Mouse (Mus musculus) adrenal gland, adult (tissue): ENCODE measurements at regions not wholly inside any gene's neighbourhood (a gene's known extent, or its start where the extent isn't known, plus 50 kb on each side); places are given as distances from the start of the nearest gene placed in this dataset.
A peak's percentile ranks its signal among the peaks of the same experiment; 100 is the strongest.

ENCODE experiments used
- DNase-seq, 2 experiments: peaks; one replicate each; pipeline ENCODE4 v3.0.0; 2022 to 2023; ENCODE audit warnings: low spot score in 1 of 2; ENCODE audit not compliant: inconsistent age in 2 of 2

DNA sequence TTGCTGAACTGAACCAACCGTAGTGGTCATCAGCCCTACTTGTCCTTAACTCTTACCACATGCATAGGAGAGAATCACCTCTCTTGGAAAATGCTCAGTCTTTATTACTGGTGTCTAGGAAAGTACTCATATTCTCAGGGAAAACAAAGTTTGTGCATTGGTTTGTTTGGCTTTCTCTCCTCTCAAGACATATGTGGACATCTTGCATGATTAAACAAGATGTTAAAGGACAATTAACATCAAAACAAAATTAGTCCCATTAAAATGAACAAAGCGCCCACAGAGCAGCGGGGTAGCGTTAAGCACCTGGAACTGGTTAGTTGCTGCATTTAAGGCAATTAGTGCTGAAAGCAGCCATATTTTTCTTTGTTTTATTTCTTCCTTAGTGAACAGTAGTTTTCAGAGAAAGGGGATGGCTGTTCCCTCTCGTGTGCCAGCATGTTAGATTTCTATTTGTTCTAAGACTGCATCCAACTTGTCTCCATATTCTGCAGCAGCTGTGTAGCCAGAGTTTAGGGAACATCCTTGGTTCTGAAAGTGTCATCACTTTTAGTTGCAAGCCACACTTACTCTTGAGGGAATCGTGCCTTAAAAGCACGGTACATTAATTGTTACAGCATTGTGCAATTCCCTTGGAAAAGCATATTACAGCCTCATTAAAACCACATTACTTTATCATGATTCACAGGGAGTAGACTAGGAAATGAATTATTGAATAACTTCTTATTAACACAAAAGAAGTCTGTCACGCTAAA is 137.7 kb downstream of the Ube2u start:
- DNase-seq: no peak

DNA sequence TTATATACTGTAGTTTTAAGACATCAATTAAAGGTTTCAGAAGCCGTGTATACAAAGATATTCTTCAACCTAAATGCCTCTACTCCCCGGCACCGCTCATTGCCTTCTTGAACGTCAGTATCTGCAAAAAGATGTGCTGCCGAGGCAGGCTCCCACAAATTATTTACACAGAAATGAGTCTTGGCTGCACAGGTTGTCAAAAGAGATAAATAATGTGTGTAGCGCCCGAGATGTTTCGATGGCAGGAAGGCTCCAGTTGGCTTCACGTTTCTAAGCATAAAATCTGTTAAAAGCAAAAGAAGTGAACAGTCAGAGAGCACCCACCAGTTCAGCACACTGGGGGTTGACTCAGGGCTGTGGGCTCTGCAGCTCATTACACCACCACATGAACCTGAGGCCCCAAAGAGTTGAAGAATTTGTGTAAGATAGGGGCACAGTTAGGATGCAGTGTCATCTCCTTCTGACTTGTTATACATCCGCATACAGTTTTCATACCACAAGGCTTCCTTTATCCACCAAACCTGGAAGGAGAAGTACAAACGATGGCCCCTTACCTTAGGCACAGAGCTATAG is 138.4 kb downstream of the Ube2u start:
- DNase-seq: no peak

DNA sequence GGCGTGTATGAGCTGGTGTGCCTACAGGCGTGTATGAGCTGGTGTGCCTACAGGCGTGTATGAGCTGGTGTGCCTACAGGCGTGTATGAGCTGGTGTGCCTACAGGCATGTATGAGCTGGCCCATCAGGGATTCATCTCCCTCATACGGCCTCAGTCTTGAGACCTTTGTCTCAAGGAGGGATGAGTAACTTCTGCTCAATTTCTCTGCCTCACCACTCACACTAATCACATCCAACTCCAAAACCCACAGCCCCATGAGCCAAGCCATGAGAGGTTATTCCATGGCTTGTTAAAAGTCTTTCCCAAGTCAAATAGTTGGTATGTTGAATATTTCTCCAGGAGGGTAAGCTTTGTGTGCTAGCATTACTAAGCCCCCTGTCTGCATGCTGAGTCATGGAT is 146.0 kb downstream of the Ube2u start:
- DNase-seq: no peak

DNA sequence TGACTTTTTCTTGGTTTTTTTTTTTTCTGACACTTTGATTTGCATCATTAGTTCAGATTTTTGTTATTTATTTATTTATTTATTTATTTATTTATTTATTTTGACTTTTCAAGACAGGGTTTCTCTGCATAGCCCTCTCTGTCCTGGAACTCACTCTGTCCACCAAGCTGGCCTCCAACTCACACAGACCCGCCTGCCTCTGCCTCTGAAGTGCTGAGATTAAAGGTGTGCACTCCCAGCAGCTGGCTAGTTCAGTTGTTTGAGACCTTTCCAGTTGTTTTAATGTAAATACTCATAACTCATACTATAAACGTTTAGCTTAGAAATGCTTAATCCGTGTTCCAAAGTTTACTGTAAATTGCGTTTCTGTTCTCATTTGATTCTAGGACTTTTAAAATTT is 147.9 kb downstream of the Ube2u start:
- DNase-seq: no peak

DNA sequence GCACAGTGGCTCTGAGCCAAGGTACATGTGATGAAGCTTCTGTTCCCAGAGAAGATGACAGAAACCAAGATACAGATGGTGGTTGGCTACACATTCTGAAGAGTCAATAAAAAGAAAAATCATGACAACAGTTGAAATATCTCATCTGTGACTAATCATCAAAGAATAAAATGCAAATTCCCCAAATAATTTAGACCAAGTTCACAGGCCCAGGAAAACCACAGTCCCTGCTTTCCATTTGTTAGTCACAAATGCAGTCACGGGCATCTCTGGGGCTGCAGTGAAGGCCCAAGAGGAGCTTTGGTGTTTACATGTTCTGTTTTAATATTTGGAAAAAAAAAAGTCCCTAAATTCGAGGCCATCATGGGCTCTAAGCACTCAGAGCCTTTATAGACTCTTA is 142.1 kb upstream of the Cachd1 start:
- no peak for DNase-seq

DNA sequence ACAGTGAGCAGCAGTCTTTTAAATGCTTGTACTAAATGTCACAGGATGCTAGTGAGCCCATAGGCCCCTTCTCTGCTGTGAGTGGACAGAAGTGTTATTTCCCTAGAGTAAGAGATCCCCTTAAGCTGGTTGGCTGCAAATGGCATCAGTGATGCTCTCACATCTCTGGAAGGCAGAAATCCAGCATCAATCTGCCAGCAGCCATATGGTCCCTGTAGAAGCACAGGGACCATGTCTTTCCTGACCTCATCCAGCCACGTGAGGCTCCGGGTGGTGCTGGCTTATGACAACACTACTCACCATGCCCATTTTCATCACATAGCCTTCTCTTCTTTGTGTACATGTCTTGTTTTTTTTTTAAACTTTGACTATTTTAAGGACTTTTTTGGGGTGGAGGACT is 138.9 kb upstream of the Cachd1 start:
- no peak for DNase-seq

DNA sequence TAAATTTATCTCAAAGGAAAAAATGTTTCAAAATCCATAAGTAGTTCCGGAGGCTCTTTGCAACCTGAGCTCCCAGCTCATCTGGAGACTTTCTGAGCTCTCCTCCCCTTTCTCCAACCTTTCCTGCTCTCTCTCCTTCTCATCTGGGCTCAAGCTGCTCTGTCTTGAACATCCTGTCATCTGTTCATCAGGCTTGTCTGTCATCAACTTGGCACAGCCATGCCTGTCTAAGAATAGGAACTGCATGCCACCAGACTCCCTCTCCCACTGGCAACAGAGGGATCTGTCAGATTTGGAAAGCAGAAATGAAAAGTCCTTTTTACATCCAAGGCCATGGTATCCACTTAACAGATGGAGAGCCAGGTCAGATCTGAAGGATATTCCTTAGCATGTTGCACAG is 115.3 kb upstream of the Cachd1 start:
- no peak for DNase-seq

DNA sequence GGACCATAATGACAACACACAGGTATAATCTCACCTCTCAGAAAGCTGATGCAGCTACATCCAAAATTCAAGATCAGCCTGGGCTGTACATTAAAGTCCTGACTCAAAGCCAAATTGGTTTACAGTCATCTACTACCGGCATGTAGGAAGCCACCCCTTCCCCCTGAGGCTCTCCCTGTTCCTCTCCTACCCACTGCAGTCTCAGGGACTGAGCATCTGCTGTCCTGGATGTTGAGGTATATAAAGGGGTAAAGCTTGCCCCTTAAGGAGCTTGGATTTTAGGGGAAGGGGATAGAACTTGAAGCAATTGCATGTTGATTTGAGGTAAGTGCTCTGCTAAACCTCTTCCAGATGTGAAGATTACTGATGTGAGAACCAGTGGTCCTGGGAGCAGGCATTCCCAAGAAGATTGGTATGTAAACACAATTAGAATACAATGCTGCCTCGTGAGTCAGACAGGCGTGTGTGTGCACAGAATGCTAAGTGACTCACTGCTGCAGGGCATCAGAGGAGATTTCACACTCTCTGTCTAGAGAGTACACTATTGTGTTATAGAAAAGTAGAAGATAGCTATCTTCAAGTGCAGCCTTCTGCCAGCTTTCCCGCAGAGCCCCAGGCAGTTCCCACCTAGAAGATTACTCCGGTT is 111.7 kb upstream of the Cachd1 start:
- peak in 1 of 2 experiments; percentile 13 for DNase-seq

DNA sequence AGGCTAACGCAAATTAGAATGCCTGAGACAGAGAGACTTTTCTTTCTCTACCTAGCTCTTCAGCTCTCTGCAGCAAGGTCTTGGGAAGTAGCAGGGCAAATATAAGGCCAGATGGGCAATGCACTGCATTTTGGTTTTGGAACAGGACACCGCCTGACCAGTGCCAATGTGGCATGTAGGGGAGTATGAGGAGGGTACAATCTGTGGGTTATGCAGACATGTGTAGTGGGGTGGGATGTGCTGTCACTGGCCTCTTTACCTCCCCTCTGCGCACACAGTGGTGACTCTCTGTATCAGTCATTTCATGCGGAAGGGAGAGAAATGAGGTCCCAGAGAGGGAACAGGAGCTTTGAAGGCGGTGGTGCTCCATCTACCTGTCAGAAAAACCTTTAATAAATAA is 105.9 kb upstream of the Cachd1 start:
- peak in 1 of 2 experiments; percentile 10 for DNase-seq

DNA sequence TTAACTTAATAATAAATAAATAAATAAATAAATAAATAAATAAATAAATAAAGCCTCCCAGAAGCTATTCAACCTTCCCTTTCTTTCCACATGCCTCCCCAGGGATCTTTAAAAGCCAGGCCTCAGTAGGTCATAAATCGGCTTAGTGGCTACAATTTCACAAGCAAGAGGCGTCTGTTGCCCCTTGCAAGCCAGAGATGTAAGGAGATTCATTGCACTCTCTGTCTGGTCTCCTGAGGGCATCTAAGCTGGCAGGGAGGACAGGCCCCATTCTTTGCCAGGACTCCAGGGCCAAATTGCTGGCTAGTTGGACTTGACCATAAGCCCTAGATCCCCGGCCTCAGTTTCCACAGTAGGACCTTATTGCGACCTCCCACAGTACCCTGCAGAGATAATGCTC is 101.6 kb upstream of the Cachd1 start:
- peak in 1 of 2 experiments; percentile 60 for DNase-seq

DNA sequence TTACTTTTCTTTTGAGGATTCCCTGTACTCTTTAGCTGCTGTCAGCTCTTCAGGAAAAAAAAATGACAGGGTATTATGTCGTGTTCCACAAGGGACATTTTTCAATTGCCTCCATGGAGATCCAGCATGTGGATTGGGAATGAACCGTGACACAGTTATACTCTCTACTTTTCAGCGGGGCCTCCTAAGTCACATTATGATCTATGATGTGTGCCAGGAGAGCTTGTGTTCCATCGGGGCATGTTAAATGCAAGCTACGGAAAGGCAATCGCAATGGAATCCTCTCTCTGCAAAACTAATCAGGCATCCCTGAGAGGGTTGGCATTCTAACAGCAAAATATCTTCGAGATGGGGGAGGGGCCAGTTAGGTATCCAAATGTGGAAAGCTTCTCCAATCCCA is 92.7 kb upstream of the Cachd1 start:
- DNase-seq: no peak

DNA sequence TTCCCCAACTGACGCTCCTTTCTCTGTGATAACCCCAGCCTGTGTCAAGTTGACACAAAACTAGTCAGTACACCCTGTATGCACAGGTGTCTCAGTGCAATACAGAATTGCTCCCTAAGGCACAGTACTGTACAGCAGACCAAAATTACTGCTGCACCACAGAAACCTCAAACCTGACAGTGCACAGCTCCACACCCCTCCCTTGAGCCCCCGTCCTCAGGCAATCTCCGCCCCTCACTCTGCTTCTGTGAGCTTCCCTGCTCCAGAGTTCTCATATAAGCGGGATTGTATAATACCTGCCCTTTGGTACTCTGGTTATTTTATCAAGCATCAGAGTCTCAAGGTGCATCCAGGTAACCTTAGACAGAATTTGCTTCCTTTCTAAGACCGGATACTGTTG is 76.5 kb upstream of the Cachd1 start:
- DNase-seq: no peak

DNA sequence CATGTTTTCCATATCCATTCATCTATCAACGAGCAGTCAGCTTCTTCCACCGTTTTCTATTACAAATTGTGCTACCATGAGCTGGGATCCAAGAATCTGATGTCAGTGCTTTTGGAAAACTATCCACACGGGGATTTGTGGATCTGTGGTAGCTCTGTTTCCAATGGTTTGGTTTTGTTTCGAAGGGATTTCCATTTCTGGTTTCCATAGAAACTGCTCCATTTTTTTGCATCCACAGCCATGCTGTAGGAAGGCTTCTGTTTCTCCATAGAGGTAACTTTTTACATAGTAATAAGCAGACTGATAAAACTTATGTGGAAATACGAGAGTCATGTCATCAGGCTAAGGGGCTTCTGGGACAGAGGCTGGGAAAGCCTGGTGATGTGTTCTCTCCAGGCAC is 76.1 kb upstream of the Cachd1 start:
- DNase-seq: no peak

DNA sequence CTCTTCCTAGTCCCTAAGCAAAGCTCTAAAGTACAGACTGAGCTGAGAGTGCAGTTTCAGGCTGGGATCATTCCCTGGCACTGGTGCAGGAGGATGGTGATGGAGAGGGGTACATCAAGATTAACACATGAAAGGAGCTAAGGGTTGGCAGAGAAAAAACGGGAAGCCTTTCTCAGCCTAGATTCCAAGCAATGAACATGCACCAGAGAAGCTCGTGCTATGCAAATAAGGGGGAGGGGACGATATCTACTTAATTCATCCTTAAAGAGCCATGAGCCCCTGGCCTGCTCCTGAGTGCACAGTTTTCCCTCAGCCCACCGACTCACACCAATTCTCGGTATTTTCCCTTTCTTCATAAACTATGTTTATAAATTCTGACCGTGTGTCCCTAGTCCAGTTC is 70.5 kb upstream of the Cachd1 start:
- DNase-seq: no peak

DNA sequence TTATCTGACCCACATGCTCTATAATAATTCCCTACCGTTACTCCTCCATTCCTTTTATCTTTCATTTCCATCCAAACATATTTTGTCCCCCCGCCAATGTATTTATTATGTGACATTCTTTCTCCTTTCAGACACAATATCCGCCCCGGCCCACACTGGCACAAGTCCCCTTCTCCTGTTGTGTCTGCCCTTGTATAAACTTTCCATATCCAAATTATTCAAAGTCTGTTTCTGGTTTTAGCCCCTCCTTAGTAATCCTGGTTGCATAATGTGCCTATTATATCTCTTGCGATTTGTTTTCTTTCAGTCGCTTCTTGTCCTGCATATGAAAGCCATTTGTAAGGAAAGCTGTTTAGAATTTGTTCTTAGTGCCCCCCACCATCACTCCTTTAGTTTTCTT is 69.3 kb upstream of the Cachd1 start:
- no peak for DNase-seq

DNA sequence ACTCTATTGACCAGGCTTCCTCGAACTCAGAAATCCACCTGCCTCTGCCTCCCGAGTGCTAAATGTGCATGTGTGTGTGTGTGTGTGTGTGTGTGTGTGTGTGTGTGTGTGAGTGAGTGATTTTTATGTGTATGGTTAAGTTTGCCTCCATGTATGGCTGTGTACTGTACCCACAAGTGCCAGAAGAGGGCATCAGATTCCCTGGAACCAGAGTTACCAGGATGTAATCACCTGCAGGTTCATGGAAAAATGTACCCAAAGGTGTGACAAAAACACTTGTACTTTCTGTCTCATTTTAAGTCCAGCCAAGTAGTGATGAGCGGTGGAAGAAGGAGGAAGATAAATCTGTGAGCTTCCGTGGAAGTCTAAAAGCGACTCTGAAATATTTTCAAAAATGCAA is 68.2 kb upstream of the Cachd1 start:
- DNase-seq: no peak

DNA sequence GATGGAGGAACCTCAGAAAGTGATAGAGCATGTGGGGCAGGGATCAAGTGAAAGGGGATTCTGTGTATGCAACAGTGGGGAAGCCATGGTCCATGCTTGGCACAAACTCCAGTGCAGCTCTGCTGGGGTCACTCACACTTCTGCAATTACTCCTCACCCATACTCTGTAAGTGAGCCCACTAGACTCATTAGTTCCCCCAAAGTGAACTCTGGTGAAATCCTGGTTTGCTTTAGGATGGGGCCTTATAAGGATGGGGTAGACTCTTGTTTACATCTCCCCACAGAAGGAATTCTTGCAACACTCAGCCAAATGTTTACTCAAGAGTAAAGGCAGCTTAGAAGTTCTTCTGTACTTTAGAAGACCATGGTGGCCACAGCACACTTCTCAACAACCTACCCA is 62.2 kb upstream of the Cachd1 start:
- no peak for DNase-seq

DNA sequence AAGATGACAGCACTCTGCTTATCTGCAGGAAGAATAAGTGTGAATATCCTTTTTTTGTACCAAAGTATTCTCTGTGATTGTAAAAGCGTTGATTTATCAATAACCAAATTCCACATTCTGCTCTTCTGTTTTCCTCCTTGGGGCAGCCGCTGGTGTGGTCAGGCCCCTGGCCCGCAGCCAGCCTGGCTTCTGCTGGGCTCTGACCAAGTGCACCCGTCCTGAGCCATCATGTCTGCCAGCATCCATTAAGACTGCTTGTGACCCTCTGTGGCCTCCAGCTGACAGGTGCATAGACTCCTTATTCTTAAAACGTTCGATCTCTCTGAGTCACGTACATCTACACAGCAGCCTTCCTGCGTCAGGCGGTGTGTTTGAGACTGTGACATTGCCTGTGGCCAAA is 58.9 kb upstream of the Cachd1 start:
- DNase-seq: no peak

DNA sequence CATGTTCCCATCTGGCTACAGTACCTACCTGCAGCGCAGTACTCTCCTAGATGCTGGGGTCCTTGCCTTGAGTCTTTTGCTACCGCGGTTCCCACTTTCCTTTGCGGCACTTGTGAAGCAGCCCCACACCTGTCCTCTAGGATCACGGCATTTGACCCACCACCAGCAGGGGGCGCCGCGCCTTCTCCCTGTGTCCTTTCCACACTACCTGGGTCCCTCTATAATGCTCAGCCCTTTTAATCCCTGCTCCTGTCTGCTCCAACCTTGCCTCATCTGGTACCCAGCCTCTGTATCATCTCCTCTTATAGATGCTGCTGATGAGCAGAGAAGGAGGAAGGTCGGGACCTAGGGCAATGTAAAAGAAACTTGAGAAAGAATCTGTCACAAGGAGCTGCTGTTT is 53.9 kb upstream of the Cachd1 start:
- peak; percentile 36 to 81 for DNase-seq

DNA sequence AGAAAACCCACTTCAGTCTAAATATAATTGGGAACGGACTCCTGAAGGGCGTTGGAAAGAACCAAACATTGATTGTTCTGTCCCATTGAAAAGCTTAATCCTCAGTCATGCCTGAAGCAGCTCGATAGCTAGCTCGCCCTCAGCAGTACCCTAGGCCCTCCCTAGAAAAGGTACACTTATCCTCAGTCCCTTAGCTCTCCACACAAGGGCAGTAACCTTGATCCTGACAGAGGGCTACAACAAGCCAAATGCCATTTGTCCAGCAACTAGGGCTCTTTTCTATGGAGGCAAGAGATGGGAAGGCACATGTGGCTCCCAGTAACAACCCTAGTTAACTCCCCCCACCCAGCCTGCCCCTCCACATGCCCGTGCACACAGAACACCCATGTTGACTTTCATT is 53.4 kb upstream of the Cachd1 start:
- DNase-seq: no peak

DNA sequence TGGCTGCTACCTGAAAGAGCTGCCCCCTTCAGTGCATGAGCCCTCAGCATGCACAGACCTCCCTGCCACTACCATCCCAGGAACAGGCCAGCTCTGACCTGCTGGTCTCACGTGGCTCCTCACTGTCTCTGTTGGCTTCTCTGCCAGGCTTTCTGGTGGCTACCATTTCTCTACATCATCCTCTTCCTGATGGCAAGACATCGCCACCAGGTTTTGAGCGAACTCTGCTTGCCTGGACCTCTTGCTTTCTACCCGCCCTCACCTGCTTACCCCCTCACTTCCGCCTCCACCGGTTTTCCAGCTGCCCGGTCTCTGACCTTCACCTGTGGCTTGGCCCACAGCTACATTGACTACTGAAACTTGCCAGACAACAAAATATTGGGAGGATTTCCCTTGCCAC is 50.7 kb upstream of the Cachd1 start:
- DNase-seq: no peak

DNA sequence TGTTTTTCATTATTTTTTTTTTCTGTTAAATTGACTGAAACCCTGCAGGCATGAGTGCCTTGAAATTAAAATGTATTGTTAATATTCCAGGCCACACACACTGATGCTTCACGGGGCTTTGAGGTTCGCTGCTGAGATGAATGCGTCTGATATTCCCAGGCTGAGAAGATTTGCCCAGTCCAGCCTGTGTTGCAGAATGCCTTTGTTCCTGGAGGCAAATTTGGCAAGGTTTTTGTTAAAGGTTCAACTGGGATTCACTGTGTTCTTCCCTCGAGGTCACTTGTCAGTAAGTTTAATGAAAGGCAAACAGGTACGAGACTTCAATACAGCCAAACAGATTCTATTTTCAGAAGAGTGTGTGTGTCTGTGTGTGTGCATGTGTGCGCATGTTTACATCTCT is 50.0 kb upstream of the Cachd1 start:
- DNase-seq: peak in 1 of 2 experiments; percentile 6
